Comparison of ENCODE assay signal across 7 mouse cellular contexts in genomic region chr7:90457517-90457916, GRCm38 (mm10). TPM values are rescaled to one million over a fixed set of nuclear protein-coding genes. Genes with fewer than 3 reads are reported as not detected.
DNase-seq lines count a peak whose midpoint lies in the region; ATAC-seq and TF ChIP-seq lines count a peak whose summit lies in the region.

No protein-coding gene starts in this region.

- H3K9me3 ChIP-seq in embryonic facial prominence, embryonic 12.5 days = no peaks in the 10 kb centered on the region
- H3K9me3 ChIP-seq in hindbrain, embryonic 14.5 days (ENCODE audit: control insufficient read depth, low read length) = no peaks in the 10 kb centered on the region

- WGBS in embryonic facial prominence, embryonic 12.5 days = 12% methylated on average over 10 of the region's 10 CpGs
- 10% methylated on average over 10 of the region's 10 CpGs for WGBS in hindbrain, embryonic 14.5 days

- TF ChIP-seq CTCF in testis, adult 2 months (IDR thresholded peaks at IDR 0.05; ENCODE audit: control insufficient read depth, insufficient read depth, insufficient replicate concordance, low read depth, low read length) = no peak

- no peaks in the 10 kb centered on the region for H3K27me3 ChIP-seq in testis, adult 2 months (ENCODE audit: control insufficient read depth, insufficient read depth, low read length)
- H3K27me3 ChIP-seq in embryonic facial prominence, embryonic 12.5 days = 0 out of 2 replicates have a peak, but pooled peaks cover 2% of the 10 kb centered on the region
- H3K27me3 ChIP-seq in hindbrain, embryonic 14.5 days (ENCODE audit: control insufficient read depth, insufficient read depth, low read length) = no peaks in the 10 kb centered on the region

- H3K9ac ChIP-seq in embryonic facial prominence, embryonic 12.5 days = peak overlapping the region; percentile 66
- peak overlapping the region; percentile 67 for H3K9ac ChIP-seq in hindbrain, embryonic 14.5 days

- peak overlapping the region; percentile 55 for H3K4me2 ChIP-seq in embryonic facial prominence, embryonic 12.5 days (replicated peaks)
- peak overlapping the region; percentile 68 for H3K4me2 ChIP-seq in hindbrain, embryonic 14.5 days (replicated peaks)

- peak overlapping the region; percentile 92 for H3K4me3 ChIP-seq in testis, adult 2 months (ENCODE audit: control insufficient read depth, low read depth, low read length)
- H3K4me3 ChIP-seq in embryonic facial prominence, embryonic 12.5 days = peak overlapping the region; percentile 77
- peak overlapping the region; percentile 55 for H3K4me3 ChIP-seq in hindbrain, embryonic 14.5 days (replicated peaks; ENCODE audit: low read length)

- TF ChIP-seq POLR2A in testis, adult 2 months (IDR thresholded peaks at IDR 0.05; ENCODE audit: control insufficient read depth, low read depth, low read length) = no peak

- H3K36me3 ChIP-seq in testis, adult 2 months (ENCODE audit: control insufficient read depth, insufficient read depth, low read length) = no peaks in the 10 kb centered on the region; the same call in 1 of the 2 replicates
- H3K36me3 ChIP-seq in embryonic facial prominence, embryonic 12.5 days = peaks cover 8% of the 10 kb centered on the region; the same call in 1 of the 2 replicates
- peaks cover 20% of the 10 kb centered on the region for H3K36me3 ChIP-seq in hindbrain, embryonic 14.5 days (replicated peaks; ENCODE audit: control insufficient read depth, insufficient read depth)

- peak; percentile 68 for ATAC-seq in embryonic facial prominence, embryonic 12.5 days (ENCODE audit: insufficient number of reproducible peaks, insufficient read depth, low FRiP score, low TSS enrichment)
- ATAC-seq in hindbrain, embryonic 14.5 days (ENCODE audit: low FRiP score) = peak; percentile 64

- DNase-seq in testis, postnatal 14 days (ENCODE audit: low spot score) = no peak
- DNase-seq in hindbrain, embryonic 14.5 days (ENCODE audit: low spot score) = peak; percentile 67
- DNase-seq in lung, postnatal 36 days = peak; percentile 26
- no peak for DNase-seq in right cerebral cortex, postnatal 4 days
- DNase-seq in adipocyte (ENCODE audit: low spot score) = no peak

- H3K27ac ChIP-seq in testis, adult 2 months (ENCODE audit: control insufficient read depth, insufficient read depth, low read depth, low read length) = peak overlapping the region; percentile 92
- H3K27ac ChIP-seq in embryonic facial prominence, embryonic 12.5 days = peak overlapping the region; percentile 93
- peak overlapping the region; percentile 85 for H3K27ac ChIP-seq in hindbrain, embryonic 14.5 days

- H3K4me1 ChIP-seq in testis, adult 2 months (ENCODE audit: control insufficient read depth, insufficient read depth, low read length) = peaks cover 12% of the 10 kb centered on the region
- H3K4me1 ChIP-seq in embryonic facial prominence, embryonic 12.5 days = peaks cover 3% of the 10 kb centered on the region; the same call in 1 of the 2 replicates
- H3K4me1 ChIP-seq in hindbrain, embryonic 14.5 days (replicated peaks; ENCODE audit: control insufficient read depth, insufficient read depth, low read length) = peaks cover 16% of the 10 kb centered on the region

RNA-seq across cellular contexts. Expression of gene Tmem126a, which starts 0.5 kb away (rescaled TPM):
- 13.5 and 16.1 TPM in 2 replicates for polyA plus RNA-seq in testis, adult 2 months (2012; rRNA removed)
- polyA plus RNA-seq in embryonic facial prominence, embryonic 12.5 days (2016; fragmentation: Nextera tagmentation; extraction: Ambion mirVana) = 105 and 110 TPM in 2 replicates
- 125 and 132 TPM in 2 replicates for polyA plus RNA-seq in hindbrain, embryonic 14.5 days (2014; fragmentation: Nextera tagmentation; extraction: Ambion mirVana)

RNA-seq across cellular contexts. Expression of gene Crebzf, which starts 15.0 kb away (rescaled TPM):
- 21.7 and 24.6 TPM in 2 replicates for polyA plus RNA-seq in testis, adult 2 months (2012; rRNA removed)
- 68.9 and 69.0 TPM in 2 replicates for polyA plus RNA-seq in embryonic facial prominence, embryonic 12.5 days (2016; fragmentation: Nextera tagmentation; extraction: Ambion mirVana)
- polyA plus RNA-seq in hindbrain, embryonic 14.5 days (2014; fragmentation: Nextera tagmentation; extraction: Ambion mirVana) = 45.4 and 52.9 TPM in 2 replicates

RNA-seq across cellular contexts. Expression of gene Tmem126b, which starts 18.3 kb away (rescaled TPM):
- 1.5 and 1.7 TPM in 2 replicates for polyA plus RNA-seq in testis, adult 2 months (2012; rRNA removed)
- polyA plus RNA-seq in embryonic facial prominence, embryonic 12.5 days (2016; fragmentation: Nextera tagmentation; extraction: Ambion mirVana) = 40.5 and 42.4 TPM in 2 replicates
- 40.8 and 44.5 TPM in 2 replicates for polyA plus RNA-seq in hindbrain, embryonic 14.5 days (2014; fragmentation: Nextera tagmentation; extraction: Ambion mirVana)

RNA-seq across cellular contexts. Expression of gene Dlg2, which starts 19.0 kb away (rescaled TPM):
- 13.3 and 14.1 TPM in 2 replicates for polyA plus RNA-seq in testis, adult 2 months (2012; rRNA removed)
- 7.4 and 11.0 TPM in 2 replicates for polyA plus RNA-seq in embryonic facial prominence, embryonic 12.5 days (2016; fragmentation: Nextera tagmentation; extraction: Ambion mirVana)
- 30.0 and 32.0 TPM in 2 replicates for polyA plus RNA-seq in hindbrain, embryonic 14.5 days (2014; fragmentation: Nextera tagmentation; extraction: Ambion mirVana)

RNA-seq across cellular contexts. Expression of gene Ccdc89, which starts 31.1 kb away (rescaled TPM):
- 68.5 and 74.4 TPM in 2 replicates for polyA plus RNA-seq in testis, adult 2 months (2012; rRNA removed)
- polyA plus RNA-seq in embryonic facial prominence, embryonic 12.5 days (2016; fragmentation: Nextera tagmentation; extraction: Ambion mirVana) = 2.2 and 2.7 TPM in 2 replicates
- polyA plus RNA-seq in hindbrain, embryonic 14.5 days (2014; fragmentation: Nextera tagmentation; extraction: Ambion mirVana) = 1.9 and 2.3 TPM in 2 replicates

Comparison
In these comparisons a context has a peak if more than half of its experiments do, and no peak if none do; other contexts are left out.
1. DNase-seq: peak in hindbrain, embryonic 14.5 days (single experiment) and lung, postnatal 36 days (single experiment); none in testis, postnatal 14 days (single experiment), right cerebral cortex, postnatal 4 days (single experiment) and adipocyte (single experiment).
2. RNA of gene Tmem126b, which starts 18.3 kb away (polyA plus RNA-seq): 40.5 to 42.4 TPM in embryonic facial prominence, embryonic 12.5 days and 40.8 to 44.5 TPM in hindbrain, embryonic 14.5 days; 1.5 to 1.7 TPM in testis, adult 2 months; every median in the first group is over 10 times any median in the second.
3. Peak in every context shown above with its lines, with median percentiles within 50 percentile points of each other: H3K27ac ChIP-seq and H3K4me3 ChIP-seq.